Mouse (Mus musculus): Measurements from ENCODE around the gene Stag1.

GRCm38 (mm10) chr9:100602130-100602529, 4.5 kb downstream of the Stag1 start:
- TF ChIP-seq CTCF (IDR thresholded peaks at IDR 0.05; ENCODE audit: extremely low read depth, insufficient read depth, low read length) (no peak), POLR2A (IDR thresholded peaks at IDR 0.05; ENCODE audit: extremely low read depth, insufficient read depth, low read length) (no peak)
